Mouse (Mus musculus) adrenal gland, postnatal 25 days (tissue): ENCODE data around the gene Fam240a. TPM values are rescaled to one million over a fixed set of nuclear protein-coding genes. Genes with fewer than 3 reads are reported as not detected.

Experiments used
- microRNA-seq, 2 experiments: library from miRNA; unstranded; fragments of <30 nt; microRNA quantifications; one replicate each; pipeline ENCODE4 v1.2.0; 2021
- total RNA-seq: library from RNA; stranded (reverse); gene quantifications from 2 replicates; pipeline ENCODE4 v1.2.3, GENCODE M21; 2021

Gene Fam240a
- total RNA-seq, 1 experiment from 2014 or later, result not detected

Small RNA genes within 50 kb of the gene (microRNA-seq; reads per million reads assigned to microRNA genes)
- 0 reads per million in 2 experiments for gene Gm24269

Other genes with a start within 250 kb of the Fam240a start
- gene Myl3, start 175.0 kb downstream of the Fam240a start, total RNA-seq, result 1.2 TPM in 1 of 2 replicates, not detected in the other
- gene Pth1r, start 169.7 kb downstream of the Fam240a start, total RNA-seq, result 8.0 and 9.7 TPM in 2 replicates
- gene Prss42, start 118.7 kb downstream of the Fam240a start, total RNA-seq, result not detected in 2 replicates
- gene Prss44, start 102.9 kb downstream of the Fam240a start, total RNA-seq, result not detected in 2 replicates
- not detected in 2 replicates for gene Prss43, start 90.2 kb downstream of the Fam240a start, total RNA-seq
- not detected in 2 replicates for gene Prss45, start 82.3 kb downstream of the Fam240a start, total RNA-seq
- gene Prss46, start 72.4 kb downstream of the Fam240a start, total RNA-seq, result not detected in 2 replicates
- not detected in 2 replicates for gene Prss50, start 58.9 kb downstream of the Fam240a start, total RNA-seq
- 19.7 and 22.1 TPM in 2 replicates for gene Als2cl, start 37.0 kb downstream of the Fam240a start, total RNA-seq
- gene Tmie, start 36.7 kb downstream of the Fam240a start, total RNA-seq, result 2.0 and 2.3 TPM in 2 replicates
- not detected in 2 replicates for gene Tdgf1, start 29.3 kb upstream of the Fam240a start, total RNA-seq
- gene Lrrc2, start 34.7 kb upstream of the Fam240a start, total RNA-seq, result 8.9 and 10.5 TPM in 2 replicates
- 3.0 and 4.8 TPM in 2 replicates for gene Rtp3, start 73.7 kb upstream of the Fam240a start, total RNA-seq
- 0.49 and 2.4 TPM in 2 replicates for gene Ltf, start 102.4 kb upstream of the Fam240a start, total RNA-seq
- 4.2 and 4.5 TPM in 2 replicates for gene Ccrl2, start 140.7 kb upstream of the Fam240a start, total RNA-seq
- gene Lrrfip2, start 200.7 kb upstream of the Fam240a start, total RNA-seq, result 61.9 and 65.4 TPM in 2 replicates